Mouse (Mus musculus): ENCODE data around the gene Dlgap1. TPM values are rescaled to one million over a fixed set of nuclear protein-coding genes. Genes with fewer than 3 reads are reported as not detected.
"Not testable (repeated sequence)": the region's sequence is repeated elsewhere in the genome, so short reads cannot be mapped to it uniquely, and the experiment has no call there.

Dlgap1 gene
- total RNA-seq, 2 experiments from 2014 or later = not detected

GRCm38 (mm10) chr17:70513736-70514135 lies 544.9 kb downstream of the Dlgap1 start:
- no peak for ATAC-seq (replicated peaks; ENCODE audit: low FRiP score, poor library complexity, severe bottlenecking)

GRCm38 (mm10) chr17:70516506-70516905 lies 547.6 kb downstream of the Dlgap1 start:
- ATAC-seq (replicated peaks; ENCODE audit: low FRiP score, poor library complexity, severe bottlenecking) = no peak

GRCm38 (mm10) chr17:70517333-70517732 lies 548.5 kb downstream of the Dlgap1 start:
- ATAC-seq (replicated peaks; ENCODE audit: low FRiP score, poor library complexity, severe bottlenecking) = no peak

- ATAC-seq (replicated peaks; ENCODE audit: low FRiP score, poor library complexity, severe bottlenecking) = no peak
These were observed 552.4 kb downstream of the Dlgap1 start for GRCm38 (mm10) chr17:70521058-70521851.

GRCm38 (mm10) chr17:70521971-70522370 lies 553.1 kb downstream of the Dlgap1 start:
- no peak for ATAC-seq (replicated peaks; ENCODE audit: low FRiP score, poor library complexity, severe bottlenecking)

GRCm38 (mm10) chr17:70525990-70526389 lies 557.1 kb downstream of the Dlgap1 start:
- ATAC-seq (replicated peaks; ENCODE audit: low FRiP score, poor library complexity, severe bottlenecking) = no peak

GRCm38 (mm10) chr17:70527101-70527500 lies 558.2 kb downstream of the Dlgap1 start:
- ATAC-seq (replicated peaks; ENCODE audit: low FRiP score, poor library complexity, severe bottlenecking) = no peak

- no peak for ATAC-seq (replicated peaks; ENCODE audit: low FRiP score, poor library complexity, severe bottlenecking)
These were observed 559.6 kb downstream of the Dlgap1 start for GRCm38 (mm10) chr17:70528196-70529187.

- no peak for ATAC-seq (replicated peaks; ENCODE audit: low FRiP score, poor library complexity, severe bottlenecking)
These were observed 565.4 kb downstream of the Dlgap1 start for GRCm38 (mm10) chr17:70534321-70534720.

GRCm38 (mm10) chr17:70541816-70542215 lies 572.9 kb downstream of the Dlgap1 start:
- no peak for ATAC-seq (replicated peaks; ENCODE audit: low FRiP score, poor library complexity, severe bottlenecking)

- ATAC-seq (replicated peaks; ENCODE audit: low FRiP score, poor library complexity, severe bottlenecking) = no peak
These were observed 581.9 kb downstream of the Dlgap1 start for GRCm38 (mm10) chr17:70550793-70551192.

- ATAC-seq (replicated peaks; ENCODE audit: low FRiP score, poor library complexity, severe bottlenecking) = no peak
These were observed 592.7 kb downstream of the Dlgap1 start for GRCm38 (mm10) chr17:70561547-70561946.

- ATAC-seq (replicated peaks; ENCODE audit: low FRiP score, poor library complexity, severe bottlenecking) = no peak
These were observed 602.0 kb downstream of the Dlgap1 start for GRCm38 (mm10) chr17:70570848-70571247.

- no peak for ATAC-seq (replicated peaks; ENCODE audit: low FRiP score, poor library complexity, severe bottlenecking)
These were observed 614.2 kb downstream of the Dlgap1 start for GRCm38 (mm10) chr17:70583042-70583441.

- no peak for ATAC-seq (replicated peaks; ENCODE audit: low FRiP score, poor library complexity, severe bottlenecking)
These were observed 618.0 kb downstream of the Dlgap1 start for GRCm38 (mm10) chr17:70586735-70587425.

- ATAC-seq (replicated peaks; ENCODE audit: low FRiP score, poor library complexity, severe bottlenecking) = not testable (repeated sequence)
These were observed 619.2 kb downstream of the Dlgap1 start for GRCm38 (mm10) chr17:70587975-70588630.

GRCm38 (mm10) chr17:70588691-70589090 lies 619.8 kb downstream of the Dlgap1 start:
- ATAC-seq (replicated peaks; ENCODE audit: low FRiP score, poor library complexity, severe bottlenecking) = no peak

- ATAC-seq (replicated peaks; ENCODE audit: low FRiP score, poor library complexity, severe bottlenecking) = no peak
These were observed 620.3 kb downstream of the Dlgap1 start for GRCm38 (mm10) chr17:70589140-70589539.

GRCm38 (mm10) chr17:70590506-70590905 lies 621.6 kb downstream of the Dlgap1 start:
- ATAC-seq (replicated peaks; ENCODE audit: low FRiP score, poor library complexity, severe bottlenecking) = no peak
